Mouse (Mus musculus) MEL (cell line): ENCODE measurements around the gene Gm10842. TPM values are rescaled to one million over a fixed set of nuclear protein-coding genes. Genes with fewer than 3 reads are reported as not detected.

Experiments
- DNase-seq: peaks from one replicate; pipeline ENCODE4 v3.0.0; 2011; ENCODE audit warnings: low read depth, low spot score
- H3K27ac ChIP-seq: 2 replicates; pipeline ENCODE4 v1.5.1; 2012; ENCODE audit warnings: low read depth, mild to moderate bottlenecking, control low read depth, low read length, moderate library complexity; ENCODE audit not compliant: control insufficient read depth
- H3K27me3 ChIP-seq, 2 experiments: fragments of 150-350 bp in 1 of 2; sonication (generic) in 1 of 2; 2 replicates each; pipeline ENCODE4 v1.6.1; 2012; ENCODE audit warnings: low read length in 2 of 2, mild to moderate bottlenecking in 2 of 2, improper control_type of control experiment in 1 of 2, moderate library complexity in 1 of 2; ENCODE audit not compliant: insufficient read depth in 2 of 2, control insufficient read depth in 1 of 2
- H3K36me3 ChIP-seq, 2 experiments: 2 replicates each; pipeline ENCODE4 v1.6.1; 2012 to 2014; ENCODE audit warnings: low read length in 2 of 2, improper control_type of control experiment in 1 of 2, inconsistent platforms in 1 of 2, mild to moderate bottlenecking in 1 of 2; ENCODE audit not compliant: insufficient read depth in 2 of 2, control insufficient read depth in 1 of 2
- H3K4me1 ChIP-seq, 2 experiments: fragments of 150-350 bp in 1 of 2; sonication (generic) in 1 of 2; 2 replicates each; pipeline ENCODE4 v1.6.1; 2012; ENCODE audit warnings: low read length in 2 of 2, improper control_type of control experiment in 1 of 2, mild to moderate bottlenecking in 1 of 2; ENCODE audit not compliant: insufficient read depth in 2 of 2, control insufficient read depth in 1 of 2
- H3K4me3 ChIP-seq, 2 experiments: fragments of 150-350 bp in 1 of 2; sonication (generic) in 1 of 2; 2 replicates each; pipeline ENCODE4 v1.5.1; 2012; ENCODE audit warnings: low read depth in 2 of 2, low read length in 2 of 2, mild to moderate bottlenecking in 2 of 2, moderate library complexity in 2 of 2, control low read depth in 1 of 2, improper control_type of control experiment in 1 of 2; ENCODE audit not compliant: control insufficient read depth in 1 of 2, insufficient read depth in 1 of 2
- H3K79me2 ChIP-seq: 2 replicates; pipeline ENCODE4 v1.6.1; 2012; ENCODE audit warnings: mild to moderate bottlenecking, low read length, moderate library complexity; ENCODE audit not compliant: control insufficient read depth, poor library complexity, insufficient read depth
- H3K9ac ChIP-seq: 2 replicates; pipeline ENCODE4 v1.6.1; 2012; ENCODE audit warnings: low read depth, mild to moderate bottlenecking, control low read depth, low read length, moderate library complexity; ENCODE audit not compliant: control insufficient read depth, poor library complexity, severe bottlenecking
- H3K9me3 ChIP-seq: fragments of 150-350 bp; sonication (generic); replicated peaks from 2 replicates; pipeline ENCODE4 v1.6.1; 2012; ENCODE audit warnings: mild to moderate bottlenecking, low read length, improper control_type of control experiment, moderate library complexity; ENCODE audit not compliant: insufficient read depth
- CTCF ChIP-seq, 3 experiments: IDR thresholded peaks in 2 of 3; conservative IDR thresholded peaks in 1 of 3; 2 replicates each; pipeline ENCODE4 v1.5.1; 2011 to 2012; ENCODE audit warnings: low read length in 3 of 3, low read depth in 2 of 3, mild to moderate bottlenecking in 2 of 3, improper control_type of control experiment in 1 of 3, inconsistent platforms in 1 of 3, mixed read lengths in 1 of 3, moderate library complexity in 1 of 3; ENCODE audit not compliant: control insufficient read depth in 1 of 3, insufficient read depth in 1 of 3, poor library complexity in 1 of 3, severe bottlenecking in 1 of 3
- GATA1 ChIP-seq: IDR thresholded peaks from 2 replicates; pipeline ENCODE4 v1.6.1; 2011; ENCODE audit warnings: low read depth, low read length, improper control_type of control experiment
- HCFC1 ChIP-seq: IDR thresholded peaks from 2 replicates; pipeline ENCODE4 v1.6.1; 2012; ENCODE audit warnings: low read depth, mild to moderate bottlenecking, inconsistent platforms, low read length, improper control_type of control experiment, moderate library complexity
- KAT2A ChIP-seq: conservative IDR thresholded peaks from 2 replicates; pipeline ENCODE4 v1.6.1; 2012; ENCODE audit warnings: low read depth, low read length, improper control_type of control experiment, inconsistent platforms
- MAFK ChIP-seq: IDR thresholded peaks from 2 replicates; pipeline ENCODE4 v1.6.1; 2011; ENCODE audit warnings: low read depth, mild to moderate bottlenecking, low read length, improper control_type of control experiment, borderline replicate concordance
- MAX ChIP-seq: IDR thresholded peaks from 2 replicates; pipeline ENCODE4 v1.6.1; 2011; ENCODE audit warnings: low read length, improper control_type of control experiment
- NRF1 ChIP-seq: IDR thresholded peaks from 2 replicates; pipeline ENCODE4 v1.6.1; 2014; ENCODE audit warnings: low read depth, mild to moderate bottlenecking, inconsistent platforms, low read length, improper control_type of control experiment, moderate library complexity; ENCODE audit not compliant: poor library complexity, insufficient read depth, severe bottlenecking
- POLR2AphosphoS5 ChIP-seq: IDR thresholded peaks from 2 replicates; pipeline ENCODE4 v1.6.1; 2012; ENCODE audit warnings: low read depth, borderline replicate concordance, mild to moderate bottlenecking, inconsistent platforms, low read length, moderate library complexity, mixed read lengths
- RCOR1 ChIP-seq: IDR thresholded peaks from 2 replicates; pipeline ENCODE4 v1.6.1; 2012; ENCODE audit warnings: low read depth, mild to moderate bottlenecking, inconsistent platforms, low read length, improper control_type of control experiment
- SIN3A ChIP-seq: IDR thresholded peaks from 2 replicates; pipeline ENCODE4 v1.6.1; 2012; ENCODE audit warnings: low read length, improper control_type of control experiment, inconsistent platforms
- SMC3 ChIP-seq: IDR thresholded peaks from 2 replicates; pipeline ENCODE4 v1.6.1; 2011; ENCODE audit warnings: low read depth, low read length, improper control_type of control experiment
- UBTF ChIP-seq: IDR thresholded peaks from 2 replicates; pipeline ENCODE4 v1.6.1; 2012; ENCODE audit warnings: low read depth, mild to moderate bottlenecking, inconsistent platforms, low read length, improper control_type of control experiment, moderate library complexity, borderline replicate concordance; ENCODE audit not compliant: insufficient read depth
- ZC3H11A ChIP-seq: IDR thresholded peaks from 2 replicates; pipeline ENCODE4 v1.6.1; 2012; ENCODE audit warnings: low read depth, mild to moderate bottlenecking, inconsistent platforms, low read length, improper control_type of control experiment
- ZKSCAN1 ChIP-seq: IDR thresholded peaks from 2 replicates; pipeline ENCODE4 v1.6.1; 2012; ENCODE audit warnings: low read depth, mild to moderate bottlenecking, inconsistent platforms, low read length, improper control_type of control experiment, moderate library complexity
- ZMIZ1 ChIP-seq: IDR thresholded peaks from 2 replicates; pipeline ENCODE4 v1.6.1; 2012; ENCODE audit warnings: low read depth, mild to moderate bottlenecking, inconsistent platforms, low read length, improper control_type of control experiment, moderate library complexity
- polyA plus RNA-seq, 2 experiments: library from polyadenylated mRNA; stranded (reverse) in 1 of 2; unstranded in 1 of 2; fragments of >175 nt in 1 of 2; fragments of >200 nt in 1 of 2; gene quantifications; 2 replicates each; pipeline versions ENCODE4 v1.2.1 to v1.2.4; 2012; ENCODE audit warnings: low replicate concordance in 2 of 2, low read depth in 1 of 2; ENCODE audit not compliant: insufficient read length in 2 of 2, insufficient read depth in 1 of 2, missing spikeins in 1 of 2
- total RNA-seq: library from RNA; depleted of rRNA; stranded (reverse); fragments of 300-350 nt; gene quantifications from 2 replicates; pipeline ENCODE4 v1.2.3, GENCODE M21; 2012; rRNA removed

Gm10842 gene
- total and polyA plus RNA-seq, 3 experiments = not detected

- peak; percentile 48 for DNase-seq
- Histone ChIP-seq H3K9me3 (no peaks in the 10 kb centered on the region), H3K27ac (no peak overlapping the region), H3K79me2 (peaks cover 62% of the 10 kb centered on the region)
- TF ChIP-seq SMC3 (no peak), ZMIZ1 (no peak), SIN3A (no peak), MAFK (no peak), ZKSCAN1 (no peak), HCFC1 (no peak), MAX (no peak), CTCF (IDR thresholded peaks at IDR 0.05 in 2 of 3, conservative IDR thresholded peaks at IDR 0.05 in 1 of 3; ENCODE audit: control insufficient read depth in 1 of 3, insufficient read depth in 1 of 3, low read depth in 2 of 3, low read length in 3 of 3, poor library complexity in 1 of 3, severe bottlenecking in 1 of 3) (peak; percentile 35 to 48 (median 45); a peak in 5 of 6 replicates)
- TF ChIP-seq, all 39 proteins: peak for 1
- Histone ChIP-seq H3K4me3 (no peak overlapping the region), H3K4me1 (peaks cover 9 to 14% of the 10 kb centered on the region in 2 experiments), H3K27me3 (no peaks in the 10 kb centered on the region), H3K9ac (no peak overlapping the region), H3K36me3 (peaks cover 32 to 34% of the 10 kb centered on the region in 2 experiments)
These were observed 38.0 kb downstream of the Gm10842 start for GRCm38 (mm10) chr11:105184678-105185077.

GRCm38 (mm10) chr11:105192186-105192585, 45.5 kb downstream of the Gm10842 start:
- Histone ChIP-seq H3K4me1 (peaks cover 0 to 6% of the 10 kb centered on the region in 2 experiments; a peak in 2 of 4 replicates), H3K79me2 (peaks cover 44% of the 10 kb centered on the region), H3K27me3 (no peaks in the 10 kb centered on the region), H3K27ac (no peak overlapping the region), H3K36me3 (peaks cover 11 to 30% of the 10 kb centered on the region in 2 experiments), H3K9me3 (no peaks in the 10 kb centered on the region), H3K4me3 (no peak overlapping the region), H3K9ac (no peak overlapping the region)
- DNase-seq = no peak
- TF ChIP-seq RCOR1 = no peak
- no peak for TF ChIP-seq ZMIZ1
- no peak for TF ChIP-seq POLR2AphosphoS5
- TF ChIP-seq GATA1 = no peak
- TF ChIP-seq UBTF = no peak
- no peak for TF ChIP-seq KAT2A
- no peak for TF ChIP-seq ZC3H11A
- no peak for TF ChIP-seq NRF1

Other genes starting within 250 kb of the Gm10842 start
- gene Efcab3, start 83.3 kb upstream of the Gm10842 start, total RNA-seq = not detected in 2 replicates
- gene Efcab3, start 83.3 kb upstream of the Gm10842 start, polyA plus RNA-seq = not detected
- gene Mettl2, start 20.5 kb upstream of the Gm10842 start, total RNA-seq = 53.5 and 59.9 TPM in 2 replicates
- 10 to 100 TPM in 1 of 2 experiments, not detected in 1; 61.7 TPM for gene Mettl2, start 20.5 kb upstream of the Gm10842 start, polyA plus RNA-seq
- gene Tlk2, start 31.9 kb downstream of the Gm10842 start, total RNA-seq = 52.7 and 60.9 TPM in 2 replicates
- gene Tlk2, start 31.9 kb downstream of the Gm10842 start, polyA plus RNA-seq = 10 to 100 TPM in 1 of 2 experiments, not detected in 1; 46.5 TPM
- gene Mrc2, start 145.8 kb downstream of the Gm10842 start, total RNA-seq = not detected in 2 replicates
- not detected for gene Mrc2, start 145.8 kb downstream of the Gm10842 start, polyA plus RNA-seq